17 mouse cellular contexts compared by ENCODE assay signal in the genomic region with DNA sequence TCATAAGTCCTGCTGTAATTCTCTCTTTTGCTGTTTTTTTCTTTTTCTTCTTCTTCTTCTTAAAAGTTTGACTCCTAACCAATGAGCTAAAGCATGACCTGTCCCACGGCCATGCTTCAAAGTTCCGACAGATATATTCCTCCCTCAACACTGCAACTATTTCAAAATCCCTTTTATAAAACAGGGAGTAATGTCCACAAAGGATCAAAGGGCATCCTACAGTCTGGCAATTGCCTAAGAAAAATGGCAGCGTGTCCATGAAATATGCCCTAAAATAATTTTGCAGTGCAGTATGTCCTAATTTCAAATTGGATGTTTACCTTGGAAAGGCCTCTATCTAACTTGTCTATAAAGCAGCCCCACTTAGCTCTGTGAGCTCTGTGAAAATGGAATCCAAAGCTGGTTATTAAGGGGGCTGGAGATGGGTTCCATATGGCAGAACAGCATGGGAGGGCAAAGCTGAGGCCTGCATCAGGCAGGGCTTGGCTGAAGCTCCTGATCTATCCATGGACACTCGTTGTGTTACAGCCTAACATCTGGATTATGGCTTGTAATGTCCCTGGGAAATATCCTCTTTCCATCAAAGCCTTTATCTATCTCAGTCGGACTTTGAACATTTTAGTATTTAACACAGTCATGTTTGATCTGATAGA.
DNase-seq lines count a peak whose midpoint lies in the region; ATAC-seq and TF ChIP-seq lines count a peak whose summit lies in the region.
"Had no signal": no experiment of that assay in that cellular context is flagged by ENCODE, and none has a peak within 500 bp of the region (broad histone marks: within the 10 kb centered on the region; RNA-seq: fewer than 3 reads in every experiment).

No protein-coding gene starts in this region.

- DNase-seq in embryo, embryonic 11 days = peak; percentile 44
- no peak for DNase-seq in embryo, embryonic 9.5 days (ENCODE audit: extremely low spot score)
- DNase-seq in liver, adult 2 months (ENCODE audit: extremely low read depth, low read depth, low spot score) = peak; percentile 94
- no peak for DNase-seq in liver, embryonic 11.5 days (ENCODE audit: low spot score)
- peak; percentile 22 for DNase-seq in embryonic facial prominence, embryonic 10.5 days (ENCODE audit: low spot score)
- peak; percentile 28 for DNase-seq in limb, embryonic 14.5 days (ENCODE audit: low spot score)
- no peak for DNase-seq in ovary, postnatal 14 days (ENCODE audit: low spot score)
- DNase-seq in gastrocnemius, adult 8-10 months (ENCODE audit: low spot score in 2 of 2) = no peak
- DNase-seq: adrenal gland, postnatal 14 days; cerebellum, adult 8-10 months; forebrain, postnatal 0 days; gastrocnemius, postnatal 10 days; heart, adult 2 months; thymus, postnatal 36 days had no signal

- no peak for TF ChIP-seq CTCF in liver, adult 2 months (IDR thresholded peaks at IDR 0.05; ENCODE audit: low read depth, low read length)

- H3K27ac ChIP-seq in liver, adult 2 months (replicated peaks; ENCODE audit: insufficient read depth, low read depth, low read length) = peak overlapping the region; percentile 95
- no peak overlapping the region for H3K27ac ChIP-seq in liver, embryonic 11.5 days (ENCODE audit: low read depth, low read length)
- H3K27ac ChIP-seq in embryonic facial prominence, embryonic 10.5 days (replicated peaks) = no peak overlapping the region
- no peak overlapping the region for H3K27ac ChIP-seq in limb, embryonic 14.5 days (replicated peaks; ENCODE audit: low read depth, low read length)
- H3K27ac ChIP-seq: heart, adult 2 months; hindbrain, embryonic 14.5 days; limb, embryonic 15.5 days had no signal

- H3K36me3 ChIP-seq in liver, adult 2 months (ENCODE audit: control insufficient read depth, insufficient read depth, low read length) = peaks cover 14% of the 10 kb centered on the region
- H3K36me3 ChIP-seq in liver, embryonic 11.5 days (ENCODE audit: control insufficient read depth, insufficient read depth, low read length) = no peaks in the 10 kb centered on the region
- H3K36me3 ChIP-seq in embryonic facial prominence, embryonic 10.5 days (replicated peaks) = no peaks in the 10 kb centered on the region
- no peaks in the 10 kb centered on the region for H3K36me3 ChIP-seq in limb, embryonic 14.5 days (ENCODE audit: control insufficient read depth, insufficient read depth, low read length)
- H3K36me3 ChIP-seq: limb, embryonic 15.5 days had no signal

- no peak overlapping the region for H3K4me2 ChIP-seq in liver, embryonic 11.5 days
- no peak overlapping the region for H3K4me2 ChIP-seq in limb, embryonic 14.5 days (replicated peaks; ENCODE audit: low read depth, low read length, severe bottlenecking)
- H3K4me2 ChIP-seq: hindbrain, embryonic 14.5 days; limb, embryonic 15.5 days had no signal

- ATAC-seq in liver, embryonic 11.5 days (replicated peaks; ENCODE audit: low FRiP score) = no peak
- ATAC-seq in limb, embryonic 14.5 days (ENCODE audit: low FRiP score, low read depth) = peak; percentile 71
- ATAC-seq: forebrain, postnatal 0 days had no signal

- peaks cover 6% of the 10 kb centered on the region for H3K4me1 ChIP-seq in liver, adult 2 months (ENCODE audit: control insufficient read depth, insufficient read depth, low read length)
- no peaks in the 10 kb centered on the region for H3K4me1 ChIP-seq in liver, embryonic 11.5 days (replicated peaks; ENCODE audit: control insufficient read depth, insufficient read depth, low read length)
- H3K4me1 ChIP-seq in embryonic facial prominence, embryonic 10.5 days = 0 out of 2 replicates have a peak, but pooled peaks cover 9% of the 10 kb centered on the region
- peaks cover 12% of the 10 kb centered on the region; the same call in 1 of the 2 replicates for H3K4me1 ChIP-seq in limb, embryonic 14.5 days (ENCODE audit: control insufficient read depth, insufficient read depth, low read length)

- no peak overlapping the region for H3K9ac ChIP-seq in liver, adult 2 months (ENCODE audit: low read depth, low read length)
- no peak overlapping the region for H3K9ac ChIP-seq in liver, embryonic 11.5 days (ENCODE audit: low read depth, low read length)
- no peak overlapping the region for H3K9ac ChIP-seq in limb, embryonic 14.5 days (ENCODE audit: low read depth, low read length, severe bottlenecking)
- H3K9ac ChIP-seq: forebrain, postnatal 0 days; hindbrain, embryonic 14.5 days; limb, embryonic 15.5 days had no signal

- no peak overlapping the region for H3K4me3 ChIP-seq in liver, adult 2 months (ENCODE audit: insufficient read depth, low read depth, low read length)
- H3K4me3 ChIP-seq in liver, embryonic 11.5 days (ENCODE audit: low read depth, low read length) = no peak overlapping the region
- no peak overlapping the region for H3K4me3 ChIP-seq in embryonic facial prominence, embryonic 10.5 days
- H3K4me3 ChIP-seq in limb, embryonic 14.5 days (replicated peaks; ENCODE audit: low read length) = no peak overlapping the region
- H3K4me3 ChIP-seq: heart, adult 2 months; limb, embryonic 15.5 days had no signal

- no peaks in the 10 kb centered on the region for H3K79me2 ChIP-seq in liver, adult 2 months (ENCODE audit: control insufficient read depth, insufficient read depth, low read length)

- no peaks in the 10 kb centered on the region for H3K9me3 ChIP-seq in liver, embryonic 11.5 days (ENCODE audit: control insufficient read depth, low read length)
- H3K9me3 ChIP-seq in embryonic facial prominence, embryonic 10.5 days = no peaks in the 10 kb centered on the region
- no peaks in the 10 kb centered on the region for H3K9me3 ChIP-seq in limb, embryonic 14.5 days (ENCODE audit: control insufficient read depth, low read length)
- H3K9me3 ChIP-seq: limb, embryonic 15.5 days had no signal

- H3K27me3 ChIP-seq in liver, adult 2 months (ENCODE audit: control insufficient read depth, insufficient read depth, low read length) = no peaks in the 10 kb centered on the region
- H3K27me3 ChIP-seq in liver, embryonic 11.5 days (replicated peaks; ENCODE audit: control insufficient read depth, insufficient read depth, low read length) = no peaks in the 10 kb centered on the region
- H3K27me3 ChIP-seq in embryonic facial prominence, embryonic 10.5 days (replicated peaks; ENCODE audit: low read depth, poor library complexity, severe bottlenecking) = no peaks in the 10 kb centered on the region
- no peaks in the 10 kb centered on the region for H3K27me3 ChIP-seq in limb, embryonic 14.5 days (ENCODE audit: control insufficient read depth, insufficient read depth, low read length)
- H3K27me3 ChIP-seq: CH12.LX; limb, embryonic 15.5 days had no signal

- 20% methylated on average over 5 of the region's 5 CpGs for WGBS in liver, adult 2 months
- 73% methylated on average over 5 of the region's 5 CpGs for WGBS in liver, embryonic 11.5 days
- WGBS in embryonic facial prominence, embryonic 10.5 days = 73% methylated on average over 5 of the region's 5 CpGs
- WGBS in limb, embryonic 14.5 days = 34% methylated on average over 5 of the region's 5 CpGs

- TF ChIP-seq POLR2A in liver, adult 2 months (IDR thresholded peaks at IDR 0.05; ENCODE audit: extremely low read depth, insufficient read depth, low read length) = no peak
- TF ChIP-seq POLR2A in limb, embryonic 14.5 days (IDR thresholded peaks at IDR 0.05; ENCODE audit: borderline replicate concordance, extremely low read depth, insufficient read depth, insufficient read length) = no peak

Comparison
In these comparisons a context has a peak if more than half of its experiments do, and no peak if none do; other contexts are left out.
1. DNase-seq: peak in embryo, embryonic 11 days (single experiment), liver, adult 2 months (single experiment), embryonic facial prominence, embryonic 10.5 days (single experiment) and limb, embryonic 14.5 days (single experiment); none in embryo, embryonic 9.5 days (single experiment), liver, embryonic 11.5 days (single experiment), ovary, postnatal 14 days (single experiment) and gastrocnemius, adult 8-10 months (0 of 2).